Mouse (Mus musculus) urinary bladder, postnatal 10 days (tissue): Measurements from ENCODE around the gene Hexim2.

ENCODE experiments used
- DNase-seq: peaks from one replicate; pipeline ENCODE4 v3.0.0; 2022; ENCODE audit warnings: low spot score

Hexim2 gene

DNA sequence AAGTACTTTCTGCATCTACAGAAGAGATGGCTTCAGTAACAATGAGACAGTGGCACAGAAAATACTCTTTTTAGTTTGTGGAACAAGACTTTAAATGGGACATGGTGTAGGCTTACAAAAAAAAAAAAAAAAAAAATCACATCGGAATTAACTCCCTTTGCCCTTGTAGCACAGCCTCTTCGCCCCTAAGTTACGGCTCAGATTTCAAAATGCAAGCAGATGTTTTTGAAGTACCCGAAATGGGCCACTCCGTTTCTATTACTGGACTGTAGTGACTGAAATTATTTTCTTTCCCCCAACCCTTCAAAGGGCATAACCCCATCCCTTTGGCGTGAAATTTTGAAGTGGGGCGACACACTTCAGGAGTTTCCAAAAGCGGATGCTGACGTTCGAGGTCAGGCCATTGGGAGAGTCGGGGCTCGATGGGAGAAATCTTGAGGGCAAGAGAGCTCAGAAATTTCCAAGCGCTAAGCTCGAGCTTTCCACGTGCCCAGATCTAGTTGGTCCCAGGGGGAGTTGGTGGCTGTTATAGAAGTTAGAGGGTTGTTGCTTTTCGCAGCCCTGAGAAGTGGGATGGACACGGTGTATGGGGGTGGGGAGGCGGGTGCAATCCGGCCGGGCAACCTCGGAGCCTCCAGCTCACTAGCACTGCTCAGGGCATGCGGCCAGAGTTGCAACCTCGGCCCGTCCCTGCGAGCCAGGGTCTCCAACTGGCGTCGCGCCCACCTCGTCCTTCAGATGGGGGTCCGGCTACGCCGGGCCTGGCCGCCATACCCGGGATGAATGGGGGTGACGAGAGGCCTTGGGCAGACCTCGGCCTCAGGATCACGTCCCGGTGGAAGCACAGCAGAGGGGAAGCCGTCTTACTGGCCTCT is at the start of gene Hexim2:
Gene Hexim2, plus strand, starts transcription at position 729 of the 875 bp plus-strand sequence.
- DNase-seq = peak; percentile 39

DNA sequence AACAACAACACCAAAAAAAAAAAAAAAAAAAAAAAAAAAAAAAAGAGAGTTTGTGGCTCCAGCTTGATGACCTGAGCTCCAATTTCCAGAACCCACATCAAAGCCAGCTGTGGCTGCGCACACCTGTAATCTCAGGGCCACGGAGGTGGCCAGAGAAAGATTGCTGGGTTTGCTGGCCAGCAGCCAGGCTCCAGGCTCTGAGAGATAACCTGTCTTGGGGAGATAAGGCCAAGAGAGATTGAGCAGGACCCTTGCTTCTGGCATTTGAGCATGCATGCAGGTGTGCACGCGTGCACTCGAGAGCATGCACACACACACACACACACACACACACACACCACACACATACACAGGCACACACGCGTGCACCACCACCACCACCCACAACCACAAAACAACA is 38.9 kb upstream of the Hexim2 start:
- no peak for DNase-seq

DNA sequence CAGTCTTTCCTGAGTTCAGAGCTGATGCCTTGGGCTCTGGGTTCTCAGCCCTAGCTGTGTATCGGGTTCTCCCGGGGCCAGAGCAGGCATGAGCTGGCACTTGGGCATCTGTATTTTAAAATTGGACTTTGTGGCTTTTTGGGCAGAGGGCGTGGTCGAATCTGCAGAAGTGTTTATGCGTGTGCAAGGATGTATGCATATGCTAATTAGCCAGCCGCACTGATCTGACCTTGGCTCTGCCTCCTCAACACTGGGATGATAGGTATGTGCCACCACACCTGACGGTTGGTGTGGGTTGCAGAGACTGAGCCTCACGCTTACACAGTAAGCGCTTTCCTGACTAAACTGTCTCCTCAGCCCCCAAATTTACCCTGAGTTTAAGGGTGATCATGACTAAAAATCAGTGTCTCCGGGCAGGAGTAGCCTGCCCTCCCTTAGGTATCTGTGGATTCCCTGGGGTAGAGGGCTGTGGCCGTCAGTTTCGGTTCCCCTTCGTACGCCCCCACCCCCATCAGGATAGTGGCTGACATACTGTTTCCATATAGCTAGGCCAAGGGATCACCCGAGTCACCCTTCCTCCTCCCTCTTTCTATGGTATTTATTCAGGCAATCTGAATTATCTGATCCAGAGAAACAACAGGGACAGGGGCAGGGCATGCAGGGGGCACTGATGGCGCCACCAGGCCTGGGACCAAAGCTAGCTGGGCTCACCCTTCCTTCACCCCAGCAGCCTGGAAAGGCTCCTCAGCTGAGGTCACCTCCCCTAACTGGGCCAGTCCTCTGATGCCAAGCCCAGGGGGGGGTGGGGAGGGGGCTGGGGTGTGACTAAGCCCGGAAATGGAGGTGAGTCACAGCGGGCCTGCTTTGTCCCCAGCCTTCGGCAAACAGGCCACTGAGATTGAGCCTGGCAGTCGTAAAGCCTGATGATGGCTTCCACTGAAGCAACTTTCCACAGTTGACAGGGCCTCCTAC is 38.1 kb upstream of the Hexim2 start:
- DNase-seq = no peak

DNA sequence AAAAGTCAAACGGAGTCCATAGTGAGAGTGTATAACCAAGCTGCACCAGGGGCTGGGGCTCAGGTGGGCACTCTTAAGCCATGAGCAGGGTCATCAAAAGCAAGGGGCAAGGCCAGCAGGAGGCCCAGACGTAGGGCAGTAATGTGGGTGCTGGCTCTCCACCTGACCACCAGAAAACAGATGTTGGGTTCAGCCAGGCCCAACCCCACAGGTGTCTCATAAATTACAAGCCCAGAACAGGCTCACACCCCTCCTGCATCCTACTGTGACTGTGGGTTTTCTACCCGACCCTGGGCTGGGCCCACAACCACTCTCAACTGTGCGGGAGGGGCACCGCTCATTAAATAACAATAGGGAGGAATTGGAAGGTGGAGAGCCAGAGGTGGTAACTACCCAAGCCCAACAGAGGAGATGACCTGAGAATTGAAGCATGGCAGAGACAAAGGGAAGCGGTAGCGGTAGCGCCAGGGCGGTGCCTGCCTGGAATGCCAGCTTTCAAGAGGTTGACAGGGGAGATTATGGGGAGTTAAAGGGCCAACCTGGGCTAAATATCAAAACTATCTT is 37.0 kb upstream of the Hexim2 start:
- DNase-seq = no peak

DNA sequence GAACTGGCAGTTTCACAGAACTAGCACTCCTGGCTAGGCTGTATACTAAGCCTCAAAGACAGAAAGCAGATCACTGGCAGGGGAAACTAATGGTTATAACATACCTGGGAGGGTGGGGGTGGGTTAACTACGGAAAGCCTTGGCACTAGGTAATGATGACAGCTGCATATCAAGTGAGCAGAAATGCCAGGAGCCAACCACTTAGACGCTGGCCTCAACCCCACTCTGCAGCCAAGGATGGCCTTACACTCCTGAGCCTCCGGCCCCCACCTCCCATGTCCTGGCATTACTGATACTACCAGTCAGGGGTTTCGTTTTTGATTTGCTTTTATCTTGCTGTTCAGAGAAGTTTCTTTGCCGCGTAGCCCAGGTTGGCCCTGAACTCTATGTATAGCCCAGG is 36.4 kb upstream of the Hexim2 start:
- DNase-seq = no peak

DNA sequence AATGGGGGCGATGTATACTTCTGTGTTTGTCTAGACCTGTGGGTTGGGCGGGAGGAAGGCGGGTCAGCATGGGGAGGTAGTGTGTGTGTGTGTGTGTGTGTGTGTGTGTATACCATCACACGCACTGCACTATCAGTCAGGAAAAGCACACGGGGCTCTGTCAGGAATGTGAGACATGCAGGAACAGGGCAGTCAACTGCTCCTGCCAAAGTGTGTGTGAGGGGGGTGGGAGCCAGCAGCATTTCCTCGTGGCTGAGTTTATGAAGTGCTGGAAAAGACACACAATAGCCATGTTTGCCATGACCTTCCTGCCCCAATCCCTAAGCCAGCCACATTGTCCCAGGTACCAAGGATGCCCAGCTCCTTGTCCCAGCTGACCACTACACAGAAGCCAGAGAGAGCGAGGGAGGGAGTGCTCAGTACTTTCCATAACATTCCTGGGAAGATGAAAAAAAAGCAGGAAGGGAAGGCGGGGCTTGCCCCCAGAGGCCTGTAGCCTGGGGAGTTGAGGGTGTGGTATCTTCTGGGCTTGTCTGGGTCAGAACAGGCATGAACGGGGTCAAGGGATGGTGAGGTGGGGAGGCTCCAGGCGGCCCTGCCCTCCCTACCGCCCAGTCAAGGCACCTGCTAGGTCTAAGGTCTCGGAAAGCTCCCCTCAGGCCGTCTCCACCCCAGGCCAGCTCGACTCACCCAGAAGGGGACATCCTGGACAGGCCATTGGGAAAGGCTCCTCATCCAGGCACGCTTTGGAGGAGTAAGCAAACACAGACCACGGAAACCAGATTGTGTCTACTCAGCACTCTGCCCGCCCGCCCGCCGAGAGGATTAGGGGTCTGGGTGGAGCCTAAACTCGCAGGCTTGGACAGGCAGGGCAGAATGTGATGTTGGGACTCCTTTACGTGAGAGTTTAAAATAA is 35.0 kb upstream of the Hexim2 start:
- DNase-seq = no peak

DNA sequence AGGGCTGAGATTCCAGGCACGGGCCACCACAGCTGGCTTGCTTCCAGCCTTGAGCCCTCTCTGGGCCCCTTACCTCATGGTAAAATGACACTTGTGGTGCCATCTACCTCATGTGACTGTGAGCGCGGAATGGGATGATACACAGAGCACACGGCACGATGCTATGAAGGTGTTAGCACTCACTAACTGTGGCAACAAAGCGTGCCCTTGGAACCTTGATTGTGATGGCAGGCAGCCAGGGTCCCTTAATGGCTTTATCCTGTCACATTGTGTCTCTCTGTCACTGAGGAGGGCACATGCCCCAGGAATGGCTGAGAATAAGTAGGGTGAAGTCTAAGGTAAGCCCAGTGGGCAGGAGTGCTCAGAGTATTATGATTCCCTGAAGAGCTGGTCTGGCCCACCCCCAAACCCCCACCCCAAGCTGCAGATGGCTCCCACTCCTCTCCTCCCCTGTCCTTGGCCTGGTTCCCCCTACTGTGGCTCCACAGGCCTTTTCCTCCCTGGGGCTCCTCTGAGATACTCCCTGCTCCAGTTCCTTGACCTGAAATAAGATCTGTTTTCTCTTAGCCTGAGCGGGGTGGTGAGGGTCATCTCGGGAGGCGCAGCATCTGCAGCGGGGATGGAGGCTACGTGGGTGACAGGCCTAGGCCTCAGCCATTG is 33.6 kb upstream of the Hexim2 start:
- no peak for DNase-seq

DNA sequence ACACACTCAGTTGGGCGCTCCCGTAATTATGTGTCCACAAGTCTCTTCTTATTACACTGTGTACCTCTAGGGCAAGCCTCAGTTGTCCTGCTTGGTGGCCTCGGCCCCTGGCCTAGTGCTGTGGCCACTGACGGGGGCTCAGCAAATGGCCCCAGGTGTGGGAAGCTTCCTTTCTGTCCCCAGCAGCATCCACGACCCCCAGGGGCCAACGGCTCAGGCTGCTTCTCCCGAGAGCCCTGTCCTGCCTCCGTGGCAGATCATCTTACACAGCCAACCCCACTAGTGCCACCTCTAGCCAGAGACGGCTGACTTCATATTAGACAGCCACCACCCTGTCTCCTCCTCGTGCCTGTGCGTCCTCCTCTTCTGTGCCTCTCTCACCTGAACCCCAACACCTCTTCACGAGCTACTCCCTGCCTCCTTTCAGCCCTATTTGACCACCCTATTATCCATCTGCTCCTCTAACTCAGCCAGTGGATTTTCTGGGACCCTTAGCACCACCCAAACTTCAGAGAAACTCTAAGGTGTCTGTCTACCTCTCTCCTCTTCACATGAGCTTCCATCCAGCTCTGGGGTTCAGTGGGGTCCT is 32.8 kb upstream of the Hexim2 start:
- no peak for DNase-seq

DNA sequence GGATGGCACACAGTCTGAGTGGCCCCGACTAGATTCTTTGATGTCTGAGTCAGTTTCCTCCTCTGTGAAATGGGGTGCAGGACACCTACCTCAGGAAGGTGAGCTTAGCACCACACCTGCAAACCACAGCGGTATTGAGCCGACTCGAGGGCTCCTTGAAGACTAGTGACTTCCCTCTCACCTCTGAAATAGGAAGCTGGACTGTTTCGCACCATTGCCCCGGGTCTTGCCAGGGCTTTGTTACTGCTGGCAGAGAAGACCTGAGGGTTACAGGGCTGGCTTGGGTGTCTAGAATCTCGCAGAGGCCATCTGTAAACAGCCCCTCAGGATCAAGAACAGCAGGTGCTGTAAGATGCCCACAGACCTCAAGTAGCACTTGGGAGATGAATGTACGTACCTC is 31.9 kb upstream of the Hexim2 start:
- DNase-seq = no peak

DNA sequence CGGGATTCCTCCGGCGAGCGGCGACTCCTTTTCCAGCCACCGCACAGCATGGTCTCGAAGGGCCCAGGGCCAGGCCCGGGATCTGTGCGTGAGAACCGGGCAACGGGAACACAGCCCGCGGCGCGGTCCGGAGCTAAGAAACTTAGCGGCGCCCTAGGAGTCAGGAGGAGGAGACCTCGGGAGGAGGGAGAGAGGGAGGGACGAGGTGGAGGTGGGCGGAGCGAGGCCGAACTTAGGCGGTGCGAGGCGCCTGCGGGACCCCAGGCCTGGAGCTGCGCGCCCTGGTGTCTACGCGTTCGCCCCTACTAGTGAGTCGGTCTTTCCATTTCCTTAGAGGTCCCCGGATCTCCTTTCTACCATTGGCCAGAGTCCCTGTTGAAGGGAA is 30.8 kb upstream of the Hexim2 start, which contains the start of the genes Plcd3 and Acbd4:
Gene Plcd3, minus strand, starts transcription at position 178 of the 385 bp plus-strand sequence.
Gene Acbd4, plus strand, starts transcription at position 202 of the 385 bp plus-strand sequence.
- no peak for DNase-seq

DNA sequence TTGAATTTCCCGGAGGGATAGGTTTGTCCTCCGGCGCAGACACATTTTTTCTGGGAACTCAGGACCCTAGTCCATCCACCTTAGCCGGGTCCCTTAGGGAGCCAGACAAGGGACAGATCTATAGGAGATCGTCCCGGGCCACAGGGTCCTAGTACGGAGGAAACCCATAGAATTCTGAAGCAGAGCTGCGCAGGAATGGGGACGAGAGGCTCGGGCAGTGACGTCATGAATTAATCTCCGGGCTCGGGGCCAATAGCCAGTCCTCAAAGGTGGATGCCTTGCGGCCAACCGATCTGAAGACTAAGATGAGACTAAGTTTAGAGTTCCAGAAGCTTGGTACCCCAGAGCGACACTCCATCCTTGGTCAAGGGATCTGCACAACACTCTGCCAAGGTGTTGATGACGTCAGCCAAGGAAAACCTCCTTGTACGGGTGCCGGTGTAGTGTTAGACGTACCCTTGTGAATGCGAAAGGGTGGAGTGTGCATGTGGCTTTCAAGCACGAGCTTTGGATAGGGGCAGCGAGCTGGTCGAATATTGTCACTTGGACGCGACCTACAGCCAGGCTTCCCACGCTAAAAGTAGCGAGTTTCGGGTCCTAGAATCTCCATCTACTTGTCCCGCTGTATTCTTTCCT is 30.2 kb upstream of the Hexim2 start:
- DNase-seq = no peak

DNA sequence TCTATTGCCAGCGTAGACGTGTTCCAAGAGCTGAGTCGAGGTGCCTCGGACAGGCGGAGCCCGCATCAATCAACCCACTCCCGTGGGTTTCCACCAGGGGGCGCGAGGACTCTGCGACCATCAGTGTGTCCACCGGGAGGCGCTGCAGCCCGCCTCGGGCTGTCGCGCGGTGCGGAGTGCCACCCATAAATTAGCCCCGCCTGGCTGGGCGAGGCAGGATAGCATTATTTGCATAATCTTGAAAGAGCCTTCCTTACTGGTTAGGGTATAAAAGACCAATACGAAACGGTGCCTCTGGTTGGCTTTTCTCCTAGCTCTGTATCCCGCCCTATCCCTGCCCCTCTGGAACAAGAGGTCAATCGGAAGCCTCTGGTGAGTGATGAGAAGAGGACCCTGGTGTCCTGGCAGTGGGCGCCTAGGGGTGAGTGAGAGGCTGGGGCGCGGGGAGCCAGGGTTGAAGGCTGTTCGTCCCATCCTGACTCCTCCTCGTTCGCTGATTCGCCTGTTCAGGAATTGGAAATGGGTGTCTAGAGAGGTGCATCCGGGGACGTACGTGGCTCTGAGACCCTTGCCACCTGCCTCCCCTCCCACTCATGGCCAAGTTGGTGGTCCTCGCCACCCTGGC is 29.4 kb upstream of the Hexim2 start:
- DNase-seq = peak; percentile 92

DNA sequence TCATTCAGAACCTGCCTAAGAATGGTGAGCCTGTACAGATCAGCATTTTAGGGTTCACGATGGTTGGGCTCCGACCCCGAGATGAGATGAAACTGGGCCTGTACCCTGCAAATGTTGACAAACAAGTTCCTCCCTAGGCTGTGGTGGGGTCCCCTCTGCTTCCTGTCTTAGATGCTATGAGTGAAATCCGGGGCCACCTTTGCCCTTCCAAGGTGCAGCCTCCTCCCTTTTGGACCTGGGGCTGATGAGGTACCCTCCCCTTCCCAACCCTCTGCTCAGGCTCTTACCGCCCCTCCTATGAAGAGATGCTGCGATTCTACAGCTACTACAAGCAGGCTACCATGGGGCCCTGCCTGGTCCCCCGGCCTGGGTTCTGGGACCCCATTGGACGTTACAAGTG is 28.6 kb upstream of the Hexim2 start:
- DNase-seq = no peak

DNA sequence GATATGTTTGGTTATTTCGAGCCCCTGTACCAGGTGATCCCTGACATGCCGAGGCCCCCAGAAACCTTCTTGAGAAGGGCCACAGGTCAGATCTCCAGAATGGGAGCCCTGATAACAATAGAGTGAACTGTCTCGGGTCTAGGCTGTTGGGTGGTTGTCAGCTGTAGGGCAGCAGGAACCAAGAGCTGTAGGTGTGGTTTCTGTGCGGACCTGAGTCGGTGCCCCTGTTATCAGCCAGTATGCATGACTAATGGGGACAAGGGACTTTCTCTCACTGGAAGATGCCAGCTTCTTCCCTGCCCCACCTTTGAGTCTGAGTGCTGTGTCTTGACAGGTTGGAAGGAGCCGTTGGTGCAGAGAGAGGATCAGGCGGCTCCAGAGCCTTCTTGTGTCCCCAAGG is 27.8 kb upstream of the Hexim2 start:
- DNase-seq = no peak

DNA sequence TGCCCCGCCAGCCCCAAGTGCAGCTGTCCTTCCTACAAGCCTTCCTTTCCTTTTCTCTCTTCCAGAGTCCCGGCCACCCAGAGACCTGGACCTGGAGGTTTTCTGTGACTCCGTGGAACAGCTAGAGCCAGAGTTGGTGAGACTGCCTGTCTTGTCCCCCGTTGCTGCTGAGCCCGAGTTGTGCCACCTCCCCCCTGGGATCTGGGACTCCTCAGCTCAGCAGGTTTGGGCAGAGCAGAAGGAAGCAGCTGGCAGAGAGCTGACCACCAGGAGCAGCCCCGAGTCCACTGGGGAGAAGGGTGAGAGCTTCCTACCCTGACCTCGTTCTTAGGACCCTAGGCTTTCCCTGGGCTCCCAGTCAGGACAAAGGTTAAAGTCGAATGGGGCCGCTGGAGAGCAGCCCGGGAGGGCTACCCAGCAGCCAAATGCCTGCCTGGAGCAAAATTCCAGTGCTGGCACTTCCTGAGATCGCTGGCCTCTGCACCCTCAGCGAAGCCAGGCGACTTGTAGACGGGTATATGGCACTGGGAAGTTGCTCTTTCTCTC is 27.0 kb upstream of the Hexim2 start:
- DNase-seq = no peak

DNA sequence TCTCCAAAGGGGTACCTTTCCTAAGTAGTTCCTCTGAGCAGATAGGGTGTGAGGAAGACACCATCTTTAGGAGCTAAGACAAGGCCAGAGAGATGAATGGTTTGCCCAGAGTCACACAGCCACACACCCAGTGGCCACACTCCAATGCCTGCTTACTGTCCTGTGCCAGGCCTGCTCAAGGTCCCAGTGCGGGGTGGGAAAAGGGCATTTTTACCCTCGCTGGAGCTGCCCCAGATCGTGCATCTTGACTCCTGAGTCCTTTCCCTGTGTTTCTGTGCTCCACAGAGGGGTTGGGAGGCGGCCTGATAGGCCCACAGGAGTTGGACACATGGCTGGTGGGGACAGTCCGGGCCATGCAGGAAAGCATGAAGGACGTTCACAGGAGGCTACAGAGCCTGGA is 26.4 kb upstream of the Hexim2 start:
- DNase-seq = no peak

DNA sequence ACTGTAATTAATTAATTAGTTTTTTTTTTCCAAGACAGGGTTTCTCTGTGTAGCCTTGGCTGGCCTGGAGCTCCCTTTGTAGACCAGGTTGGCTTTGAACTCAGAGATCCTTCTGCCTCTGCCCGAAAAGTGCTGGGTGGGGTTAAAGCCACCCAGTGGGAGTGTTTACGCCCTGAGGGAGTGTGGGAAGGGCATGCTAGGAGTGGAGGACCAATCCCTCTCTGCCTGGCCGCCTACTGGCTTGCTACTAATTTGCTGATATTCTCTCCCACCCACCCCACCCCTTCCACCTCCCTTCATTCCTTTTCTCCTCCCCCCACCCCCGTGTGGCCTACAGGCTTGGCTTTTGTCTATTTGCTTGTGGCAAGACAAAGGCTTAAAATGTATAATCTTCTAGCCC is 25.8 kb upstream of the Hexim2 start:
- no peak for DNase-seq

DNA sequence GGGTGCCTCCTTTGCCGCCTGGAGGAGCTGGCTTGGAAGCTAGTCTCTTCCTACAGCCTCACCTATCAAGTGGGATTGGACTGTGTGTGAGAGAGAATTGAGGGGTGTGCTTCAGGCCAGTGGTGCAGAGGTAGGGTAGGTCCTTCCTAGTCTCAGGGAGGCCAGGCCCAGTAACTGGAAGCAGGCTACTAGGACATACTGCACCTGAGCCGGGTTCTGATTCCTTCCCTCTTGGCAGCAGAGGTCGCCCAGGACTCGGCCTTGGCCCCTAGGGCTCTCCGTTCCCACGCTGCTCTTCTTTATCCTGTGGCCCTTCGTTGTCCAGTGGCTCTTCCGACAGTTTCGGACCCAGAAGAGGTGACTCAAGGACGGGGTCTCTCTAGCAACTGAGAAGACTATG is 20.9 kb upstream of the Hexim2 start:
- DNase-seq = no peak

DNA sequence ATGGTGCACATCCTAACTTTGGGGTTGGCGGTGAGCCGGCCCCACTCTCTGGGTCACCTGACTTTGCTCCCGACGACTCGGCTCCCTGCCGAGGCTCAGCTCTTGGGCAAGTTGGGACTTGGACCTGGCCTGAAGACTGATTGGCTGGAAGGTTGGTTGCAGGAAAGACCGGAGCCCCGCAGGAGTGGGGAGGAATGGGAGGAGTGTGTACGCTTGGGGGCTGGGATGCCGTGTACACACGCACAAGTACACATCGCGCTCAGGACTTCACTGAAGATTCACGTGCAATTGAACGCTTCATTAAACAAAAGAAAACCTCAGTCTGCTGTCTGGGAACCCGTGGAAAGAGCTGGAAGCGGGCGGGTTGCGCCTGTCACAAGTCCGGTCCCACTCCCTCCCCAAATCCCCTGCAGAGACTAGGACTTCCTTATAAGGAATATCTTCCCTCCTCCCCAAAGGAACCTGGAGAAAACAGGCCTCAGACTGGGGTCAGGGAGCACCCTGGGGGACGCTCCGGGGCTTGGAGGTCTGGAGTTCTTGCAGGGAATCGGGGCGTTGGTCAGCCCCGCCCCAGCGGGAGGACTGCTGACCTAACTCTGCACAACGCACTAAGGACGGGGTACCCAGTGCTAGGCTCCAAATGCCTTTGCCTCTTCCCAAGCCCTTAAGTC is 20.2 kb upstream of the Hexim2 start:
- DNase-seq = no peak
